Mouse (Mus musculus) c-Kit-positive CD71-negative TER-119-negative erythroid progenitor cells, embryonic 14.5 days (primary cell): ENCODE results near the gene Kcnj11.

Source experiments
- DNase-seq: peaks from one replicate; pipeline ENCODE4 v3.0.0-alpha.2; 2013; ENCODE audit warnings: low read depth

Kcnj11 gene

GRCm38 (mm10) chr7:46104256-46104915 is 3.8 kb upstream of the Kcnj11 start:
- no peak for DNase-seq

- no peak for DNase-seq
Measured at GRCm38 (mm10) chr7:46103771-46104170, 3.2 kb upstream of the Kcnj11 start.

GRCm38 (mm10) chr7:46103075-46103591 is 2.6 kb upstream of the Kcnj11 start:
- DNase-seq = no peak

GRCm38 (mm10) chr7:46099682-46100081 is 882 bp downstream of the Kcnj11 start:
- no peak for DNase-seq

GRCm38 (mm10) chr7:46098919-46099286 is 1.7 kb downstream of the Kcnj11 start:
- no peak for DNase-seq

GRCm38 (mm10) chr7:46098221-46098918 is 2.2 kb downstream of the Kcnj11 start:
- no peak for DNase-seq

GRCm38 (mm10) chr7:46097319-46097783 is 3.2 kb downstream of the Kcnj11 start:
- DNase-seq = no peak

- DNase-seq = peak; percentile 53
Measured at GRCm38 (mm10) chr7:46096136-46096535, 4.4 kb downstream of the Kcnj11 start.

- DNase-seq = no peak
Measured at GRCm38 (mm10) chr7:46092803-46093202, 7.8 kb downstream of the Kcnj11 start.

GRCm38 (mm10) chr7:46088241-46088640 is 12.3 kb downstream of the Kcnj11 start:
- DNase-seq = no peak

GRCm38 (mm10) chr7:46086378-46086777 is 14.2 kb downstream of the Kcnj11 start:
- no peak for DNase-seq

- DNase-seq = no peak
Measured at GRCm38 (mm10) chr7:46084839-46085513, 15.6 kb downstream of the Kcnj11 start.

GRCm38 (mm10) chr7:46084024-46084423 is 16.5 kb downstream of the Kcnj11 start:
- no peak for DNase-seq

- no peak for DNase-seq
Measured at GRCm38 (mm10) chr7:46077675-46078074, 22.9 kb downstream of the Kcnj11 start.

- DNase-seq = no peak
Measured at GRCm38 (mm10) chr7:46076844-46077243, 23.7 kb downstream of the Kcnj11 start.

- DNase-seq = no peak
Measured at GRCm38 (mm10) chr7:46068831-46069230, 31.7 kb downstream of the Kcnj11 start.

- DNase-seq = no peak
Measured at GRCm38 (mm10) chr7:46063296-46063695, 37.3 kb downstream of the Kcnj11 start.

GRCm38 (mm10) chr7:46061614-46062013 is 39.0 kb downstream of the Kcnj11 start:
- DNase-seq = no peak

- no peak for DNase-seq
Measured at GRCm38 (mm10) chr7:46060688-46061087, 39.9 kb downstream of the Kcnj11 start.

GRCm38 (mm10) chr7:46058882-46059281 is 41.7 kb downstream of the Kcnj11 start:
- DNase-seq = no peak

- DNase-seq = no peak
Measured at GRCm38 (mm10) chr7:46053566-46053965, 47.0 kb downstream of the Kcnj11 start.

- no peak for DNase-seq
Measured at GRCm38 (mm10) chr7:46052161-46052821, 48.3 kb downstream of the Kcnj11 start.
